Mouse (Mus musculus) C2C12 (cell line): ENCODE data around the gene Etnk1. TPM values are rescaled to one million over a fixed set of nuclear protein-coding genes. Genes with fewer than 3 reads are reported as not detected.

Experiments used
- H3K27me3 ChIP-seq: one replicate; pipeline ENCODE4 v1.6.1; 2011; ENCODE audit not compliant: control insufficient read depth, insufficient read depth, insufficient read length
- H3K36me3 ChIP-seq: one replicate; pipeline ENCODE4 v1.6.1; 2011; ENCODE audit not compliant: control insufficient read depth, insufficient read depth
- H3K4me3 ChIP-seq: one replicate; pipeline ENCODE4 v1.5.1; 2011; ENCODE audit warnings: mild to moderate bottlenecking, control low read depth; ENCODE audit not compliant: poor library complexity, insufficient read depth, severe bottlenecking
- H3K79me2 ChIP-seq: one replicate; pipeline ENCODE4 v1.6.1; 2011; ENCODE audit not compliant: control insufficient read depth, insufficient read depth
- H3K79me3 ChIP-seq: one replicate; pipeline ENCODE4 v1.6.1; 2011; ENCODE audit warnings: low read depth, control low read depth
- H3ac ChIP-seq: one replicate; pipeline ENCODE3; 2011; ENCODE audit warnings: low read depth; ENCODE audit not compliant: control insufficient read depth, insufficient read length
- CEBPB ChIP-seq: IDR thresholded peaks from one replicate; pipeline ENCODE4 v1.6.1; 2011; ENCODE audit warnings: low read depth, mild to moderate bottlenecking, control low read depth, moderate library complexity
- CTCF ChIP-seq: IDR thresholded peaks from one replicate; pipeline ENCODE4 v1.5.1; 2011; ENCODE audit not compliant: control insufficient read depth, insufficient read depth, insufficient read length
- FOSL1 ChIP-seq: IDR thresholded peaks from one replicate; pipeline ENCODE4 v1.8.0; 2011; ENCODE audit warnings: mild to moderate bottlenecking, low read length; ENCODE audit not compliant: poor library complexity, insufficient read depth, severe bottlenecking
- MAX ChIP-seq: IDR thresholded peaks from one replicate; pipeline ENCODE4 v1.6.1; 2011; ENCODE audit warnings: mild to moderate bottlenecking, control low read depth
- MYOD1 ChIP-seq: IDR thresholded peaks from one replicate; pipeline ENCODE4 v1.6.1; 2011; ENCODE audit warnings: low read depth; ENCODE audit not compliant: control insufficient read depth, insufficient read length
- MYOG ChIP-seq: IDR thresholded peaks from one replicate; pipeline ENCODE4 v1.6.1; 2011; ENCODE audit not compliant: control insufficient read depth, insufficient read length; ENCODE audit errors: extremely low read depth
- USF1 ChIP-seq: IDR thresholded peaks from one replicate; pipeline ENCODE4 v1.6.1; 2011; ENCODE audit warnings: low read depth, mild to moderate bottlenecking, control low read depth, moderate library complexity
- polyA plus RNA-seq: library from polyadenylated mRNA; unstranded; fragments of >200 nt; fragmentation: generic; extraction: Trizol; gene quantifications from one replicate; pipeline ENCODE4 v1.2.1, GENCODE M21; 2012; ENCODE audit warnings: missing spikeins

Etnk1 gene
- polyA plus RNA-seq, 1 experiment: 9.3 TPM

DNA sequence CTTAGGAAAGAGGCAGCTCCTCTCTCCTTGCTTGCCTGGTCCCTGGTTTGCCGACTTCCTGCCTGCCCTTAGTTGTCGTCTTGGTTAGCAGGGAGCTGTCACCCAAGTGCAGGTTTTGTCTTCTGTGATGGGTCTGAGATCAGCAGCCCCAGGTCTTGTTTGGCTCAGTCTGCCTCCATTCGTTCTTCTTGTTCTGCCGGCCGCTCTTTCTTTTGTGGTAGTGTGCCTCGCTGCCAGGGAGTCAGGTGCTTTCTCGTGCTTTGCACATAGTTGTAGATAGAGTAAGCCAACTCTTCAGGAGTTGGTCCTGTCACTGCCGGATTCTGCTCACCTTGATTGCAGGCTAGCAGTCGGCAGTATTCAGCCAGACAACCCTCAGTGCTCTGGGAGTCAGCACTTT lies 9.6 kb downstream of the Etnk1 start:
- peaks cover 83% of the 10 kb centered on the region for H3K79me2 ChIP-seq
- H3K79me3 ChIP-seq: peaks cover 38% of the 10 kb centered on the region
- no peak overlapping the region for H3ac ChIP-seq
- peaks cover 11% of the 10 kb centered on the region for H3K36me3 ChIP-seq
- no peaks in the 10 kb centered on the region for H3K27me3 ChIP-seq
- no peak for TF ChIP-seq MYOD1
- TF ChIP-seq MYOG: no peak
- no peak for TF ChIP-seq MAX
- TF ChIP-seq CEBPB: no peak
- no peak overlapping the region for H3K4me3 ChIP-seq

- Histone ChIP-seq H3ac (no peak overlapping the region), H3K4me3 (no peak overlapping the region), H3K27me3 (no peaks in the 10 kb centered on the region), H3K79me3 (peaks cover 27% of the 10 kb centered on the region), H3K79me2 (peaks cover 70% of the 10 kb centered on the region), H3K36me3 (peaks cover 18% of the 10 kb centered on the region)
- no peak for TF ChIP-seq MYOG
- TF ChIP-seq FOSL1: no peak
- no peak for TF ChIP-seq MAX
- TF ChIP-seq CTCF: no peak
- no peak for TF ChIP-seq USF1
- TF ChIP-seq CEBPB: no peak
- no peak for TF ChIP-seq MYOD1
These were observed 12.2 kb downstream of the Etnk1 start for GRCm38 (mm10) chr6:143179181-143179580.

DNA sequence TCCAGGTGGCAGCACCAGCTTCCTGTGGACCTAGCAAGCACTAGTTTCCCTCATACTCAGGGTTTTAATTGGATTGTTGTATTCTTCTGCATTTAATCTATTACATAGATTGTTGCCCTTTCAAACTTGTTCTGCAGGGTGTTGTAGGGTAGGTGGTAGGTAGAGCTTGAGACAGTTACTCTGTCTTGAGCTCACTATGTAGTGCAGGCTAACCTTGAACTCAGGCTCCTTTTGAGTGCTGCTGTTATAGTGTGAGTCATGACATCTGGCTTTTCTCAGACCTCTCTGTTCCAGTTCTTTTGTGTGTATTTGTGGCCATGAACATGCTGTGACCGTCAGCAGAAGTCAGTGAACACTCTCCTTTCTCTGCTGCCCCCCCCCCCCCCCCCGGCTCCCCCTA lies 12.7 kb downstream of the Etnk1 start:
- H3K79me2 ChIP-seq: peaks cover 71% of the 10 kb centered on the region
- TF ChIP-seq MAX: no peak
- TF ChIP-seq MYOG: no peak
- no peak for TF ChIP-seq CTCF
- no peak for TF ChIP-seq USF1
- no peak for TF ChIP-seq CEBPB
- TF ChIP-seq FOSL1: no peak
- TF ChIP-seq MYOD1: no peak
- no peak overlapping the region for H3ac ChIP-seq
- no peak overlapping the region for H3K4me3 ChIP-seq
- peaks cover 21% of the 10 kb centered on the region for H3K36me3 ChIP-seq
- H3K27me3 ChIP-seq: no peaks in the 10 kb centered on the region
- H3K79me3 ChIP-seq: peaks cover 26% of the 10 kb centered on the region

GRCm38 (mm10) chr6:143180511-143180910 lies 13.5 kb downstream of the Etnk1 start:
- H3K36me3 ChIP-seq: peaks cover 26% of the 10 kb centered on the region
- TF ChIP-seq USF1 (no peak), CTCF (no peak), MAX (no peak), MYOD1 (no peak), FOSL1 (no peak)
- peaks cover 71% of the 10 kb centered on the region for H3K79me2 ChIP-seq
- peaks cover 27% of the 10 kb centered on the region for H3K79me3 ChIP-seq
- H3K27me3 ChIP-seq: no peaks in the 10 kb centered on the region
- no peak overlapping the region for H3ac ChIP-seq
- H3K4me3 ChIP-seq: no peak overlapping the region

GRCm38 (mm10) chr6:143184099-143184498 lies 17.1 kb downstream of the Etnk1 start:
- peaks cover 6% of the 10 kb centered on the region for H3K79me3 ChIP-seq
- H3K36me3 ChIP-seq: peaks cover 46% of the 10 kb centered on the region
- H3K27me3 ChIP-seq: no peaks in the 10 kb centered on the region
- peaks cover 37% of the 10 kb centered on the region for H3K79me2 ChIP-seq
- TF ChIP-seq MYOG: no peak
- no peak for TF ChIP-seq USF1
- no peak for TF ChIP-seq CEBPB
- TF ChIP-seq FOSL1: no peak
- TF ChIP-seq MAX: no peak
- no peak for TF ChIP-seq CTCF
- no peak for TF ChIP-seq MYOD1
- no peak overlapping the region for H3ac ChIP-seq
- H3K4me3 ChIP-seq: no peak overlapping the region

GRCm38 (mm10) chr6:143184745-143185144 lies 17.7 kb downstream of the Etnk1 start:
- Histone ChIP-seq H3K79me3 (peaks cover 5% of the 10 kb centered on the region), H3K27me3 (no peaks in the 10 kb centered on the region), H3K4me3 (no peak overlapping the region), H3K79me2 (peaks cover 30% of the 10 kb centered on the region), H3K36me3 (peaks cover 47% of the 10 kb centered on the region), H3ac (no peak overlapping the region)
- TF ChIP-seq CEBPB: no peak
- TF ChIP-seq MAX: no peak
- no peak for TF ChIP-seq MYOG
- no peak for TF ChIP-seq MYOD1
- no peak for TF ChIP-seq CTCF
- TF ChIP-seq FOSL1: no peak
- TF ChIP-seq USF1: no peak
